Comparison of ENCODE assay signal across 19 mouse cellular contexts in genomic region chr8:56396352-56396751, GRCm38 (mm10).
"Had no signal": no experiment of that assay in that cellular context is flagged by ENCODE, and none has a peak within 500 bp of the region (broad histone marks: within the 10 kb centered on the region; RNA-seq: fewer than 3 reads in every experiment).

No protein-coding gene starts in this region.

- H3K36me3 ChIP-seq: liver, embryonic 12.5 days; midbrain, embryonic 10.5 days; midbrain, embryonic 12.5 days; neural tube, embryonic 13.5 days; neural tube, embryonic 15.5 days had no signal

- H3K4me3 ChIP-seq: liver, embryonic 12.5 days; midbrain, embryonic 10.5 days; midbrain, embryonic 12.5 days; myocyte; neural tube, embryonic 13.5 days; neural tube, embryonic 15.5 days had no signal

- H3K4me1 ChIP-seq: liver, embryonic 12.5 days; midbrain, embryonic 10.5 days; midbrain, embryonic 12.5 days; neural tube, embryonic 13.5 days; neural tube, embryonic 15.5 days had no signal

- H3K9me3 ChIP-seq: liver, embryonic 12.5 days; midbrain, embryonic 10.5 days; midbrain, embryonic 12.5 days; neural tube, embryonic 13.5 days; neural tube, embryonic 15.5 days had no signal

- ATAC-seq: liver, embryonic 12.5 days; midbrain, embryonic 16.5 days had no signal

- DNase-seq: lung, adult 18-20 months; lung, postnatal 4 days; midbrain, embryonic 14.5 days; retina, postnatal 1 day; right cerebral cortex, adult 18-20 months; right cerebral cortex, postnatal 25 days; right cerebral cortex, postnatal 4 days; spleen, adult 18-20 months; thymus, adult 18-20 months; thymus, postnatal 14 days; thymus, postnatal 36 days had no signal

- H3K4me2 ChIP-seq: liver, embryonic 12.5 days; midbrain, embryonic 12.5 days; neural tube, embryonic 13.5 days; neural tube, embryonic 15.5 days had no signal

- H3K27ac ChIP-seq: liver, embryonic 12.5 days; liver, embryonic 14.5 days; midbrain, embryonic 10.5 days; midbrain, embryonic 12.5 days; neural tube, embryonic 13.5 days; neural tube, embryonic 15.5 days had no signal

- H3K9ac ChIP-seq: liver, embryonic 12.5 days; liver, embryonic 14.5 days; midbrain, embryonic 12.5 days; neural tube, embryonic 13.5 days; neural tube, embryonic 15.5 days had no signal

- H3K27me3 ChIP-seq: liver, embryonic 12.5 days; midbrain, embryonic 12.5 days; neural tube, embryonic 13.5 days; neural tube, embryonic 15.5 days had no signal
